Mouse (Mus musculus) erythroblast, embryonic 14.5 days (primary cell): Measurements from ENCODE around the gene Slc16a14.

ENCODE experiments used
- GATA1 ChIP-seq: IDR thresholded peaks from 2 replicates; pipeline ENCODE4 v1.6.1; 2012; ENCODE audit warnings: low read length, inconsistent platforms, mixed read lengths
- TAL1 ChIP-seq: IDR thresholded peaks from 3 replicates; pipeline ENCODE4 v1.6.1; 2012; ENCODE audit warnings: low read length, inconsistent platforms, mixed read lengths

- TF ChIP-seq GATA1 (no peak), TAL1 (no peak)
Measured at GRCm38 (mm10) chr1:84947390-84947789, 12.5 kb upstream of the Slc16a14 start.
